Mouse (Mus musculus) embryonic facial prominence, embryonic 14.5 days (tissue): ENCODE measurements at regions not wholly inside any gene's neighbourhood (a gene's known extent, or its start where the extent isn't known, plus 50 kb on each side); places are given as distances from the start of the nearest gene placed in this dataset.
"Not testable (repeated sequence)": the region's sequence is repeated elsewhere in the genome, so short reads cannot be mapped to it uniquely, and the experiment has no call there.

Experiments used
- ATAC-seq: fragments of 200-750 bp; cut with Nextera tagmentation; 2 replicates; pipeline ENCODE4 v1.8.0; 2017; ENCODE audit warnings: low read depth, moderate number of reproducible peaks, moderate TSS enrichment
- DNase-seq: peaks from one replicate; pipeline ENCODE4 v3.0.0-alpha.2; 2015; ENCODE audit warnings: low spot score
- H3K27ac ChIP-seq: fragments of 300-500 bp; sonication (generic); replicated peaks from 2 replicates; pipeline ENCODE4 v1.5.1; 2014; ENCODE audit warnings: low read depth, mild to moderate bottlenecking, low read length, moderate library complexity
- H3K27me3 ChIP-seq: fragments of 300-500 bp; sonication (generic); replicated peaks from 2 replicates; pipeline ENCODE4 v1.6.1; 2014; ENCODE audit warnings: low read length; ENCODE audit not compliant: control insufficient read depth, insufficient read depth
- H3K36me3 ChIP-seq: fragments of 300-500 bp; sonication (generic); 2 replicates; pipeline ENCODE4 v1.6.1; 2014; ENCODE audit warnings: low read length, mixed read lengths; ENCODE audit not compliant: control insufficient read depth, insufficient read depth
- H3K4me1 ChIP-seq: fragments of 300-500 bp; sonication (generic); 2 replicates; pipeline ENCODE4 v1.6.1; 2014; ENCODE audit warnings: antibody characterized with exemption, low read length; ENCODE audit not compliant: control insufficient read depth, insufficient read depth
- H3K4me2 ChIP-seq: fragments of 300-500 bp; sonication (generic); 2 replicates; pipeline ENCODE4 v1.6.1; 2014; ENCODE audit warnings: low read depth, mild to moderate bottlenecking, low read length, moderate library complexity, mixed read lengths
- H3K4me3 ChIP-seq: fragments of 300-500 bp; sonication (generic); 2 replicates; pipeline ENCODE4 v1.5.1; 2014; ENCODE audit warnings: low read depth, mild to moderate bottlenecking, low read length
- H3K9ac ChIP-seq: fragments of 300-500 bp; sonication (generic); 2 replicates; pipeline ENCODE4 v1.6.1; 2014; ENCODE audit warnings: low read depth, mild to moderate bottlenecking, low read length, moderate library complexity, mixed read lengths
- H3K9me3 ChIP-seq: fragments of 300-500 bp; sonication (generic); 2 replicates; pipeline ENCODE4 v1.6.1; 2016; ENCODE audit warnings: low read length; ENCODE audit not compliant: control insufficient read depth
- WGBS: fragments of 180-500 bp; shearing (Covaris S2); extraction: QIAGEN DNeasy Blood & Tissue Kit; methylation state at CpG from one replicate; pipeline ENCODE4 v1.1.7; 2014; 5-methylcytosine and 5-hydroxymethylcytosine counted together

GRCm38 (mm10) chr11:24317989-24318735 is 240.3 kb downstream of the Bcl11a start:
- no peaks in the 10 kb centered on the region for H3K9me3 ChIP-seq
- DNase-seq (no peak), ATAC-seq (no peak; the same call in 1 of the 2 replicates)
- H3K27ac ChIP-seq, result no peak overlapping the region
- H3K9ac ChIP-seq, result no peak overlapping the region
- H3K27me3 ChIP-seq, result no peaks in the 10 kb centered on the region
- H3K36me3 ChIP-seq, result no peaks in the 10 kb centered on the region
- H3K4me1 ChIP-seq, result peaks cover 3% of the 10 kb centered on the region; the same call in 1 of the 2 replicates
- H3K4me3 ChIP-seq, result no peak overlapping the region
- no peak overlapping the region for H3K4me2 ChIP-seq
- WGBS, result 76% methylated on average over 2 of the region's 2 CpGs

GRCm38 (mm10) chr11:24319222-24319621 is 241.4 kb downstream of the Bcl11a start:
- no peak for ATAC-seq
- H3K4me3 ChIP-seq, result no peak overlapping the region
- H3K9ac ChIP-seq, result no peak overlapping the region
- DNase-seq, result no peak
- 85% methylated on average over 3 of the region's 3 CpGs for WGBS
- H3K27me3 ChIP-seq, result no peaks in the 10 kb centered on the region
- no peak overlapping the region for H3K4me2 ChIP-seq
- H3K27ac ChIP-seq, result no peak overlapping the region
- no peaks in the 10 kb centered on the region; the same call in 1 of the 2 replicates for H3K4me1 ChIP-seq
- H3K9me3 ChIP-seq, result no peaks in the 10 kb centered on the region
- H3K36me3 ChIP-seq, result no peaks in the 10 kb centered on the region

GRCm38 (mm10) chr11:24322412-24322811 is 244.6 kb downstream of the Bcl11a start:
- not testable (repeated sequence) for H3K9ac ChIP-seq, H3K27me3 ChIP-seq, H3K4me1 ChIP-seq, ATAC-seq, H3K9me3 ChIP-seq, DNase-seq, H3K36me3 ChIP-seq, H3K27ac ChIP-seq, H3K4me3 ChIP-seq, H3K4me2 ChIP-seq
- WGBS, result 94% methylated on average over 5 of the region's 5 CpGs

- 56% methylated on average over 4 of the region's 4 CpGs for WGBS
- no peaks in the 10 kb centered on the region for H3K9me3 ChIP-seq
- H3K9ac ChIP-seq, result no peak overlapping the region
- no peak overlapping the region for H3K27ac ChIP-seq
- H3K4me2 ChIP-seq, result no peak overlapping the region
- H3K4me1 ChIP-seq, result no peaks in the 10 kb centered on the region
- DNase-seq, result no peak
- no peak for ATAC-seq
- no peak overlapping the region for H3K4me3 ChIP-seq
- H3K27me3 ChIP-seq, result no peaks in the 10 kb centered on the region
- no peaks in the 10 kb centered on the region for H3K36me3 ChIP-seq
Observed at GRCm38 (mm10) chr11:24328481-24328880, 250.6 kb downstream of the Bcl11a start.

GRCm38 (mm10) chr11:24330366-24331124 is 252.7 kb downstream of the Bcl11a start:
- Histone ChIP-seq H3K27me3 (no peaks in the 10 kb centered on the region), H3K9ac (no peak overlapping the region), H3K4me2 (no peak overlapping the region), H3K9me3 (no peaks in the 10 kb centered on the region), H3K27ac (no peak overlapping the region), H3K4me3 (no peak overlapping the region), H3K36me3 (no peaks in the 10 kb centered on the region), H3K4me1 (no peaks in the 10 kb centered on the region)
- no peak for DNase-seq
- ATAC-seq, result no peak
- WGBS, result 67% methylated on average over 10 of the region's 10 CpGs

- Histone ChIP-seq H3K27ac (no peak overlapping the region), H3K4me1 (no peaks in the 10 kb centered on the region), H3K4me2 (no peak overlapping the region), H3K4me3 (no peak overlapping the region), H3K36me3 (no peaks in the 10 kb centered on the region), H3K27me3 (no peaks in the 10 kb centered on the region), H3K9me3 (no peaks in the 10 kb centered on the region), H3K9ac (no peak overlapping the region)
- WGBS, result 80% methylated on average over 3 of the region's 3 CpGs
- ATAC-seq (no peak), DNase-seq (no peak)
Observed at GRCm38 (mm10) chr11:24332241-24332640, 254.4 kb downstream of the Bcl11a start.

GRCm38 (mm10) chr11:24333111-24333510 is 255.3 kb downstream of the Bcl11a start:
- Histone ChIP-seq H3K9me3 (no peaks in the 10 kb centered on the region), H3K27ac (no peak overlapping the region), H3K4me2 (no peak overlapping the region), H3K4me3 (no peak overlapping the region), H3K4me1 (no peaks in the 10 kb centered on the region), H3K36me3 (no peaks in the 10 kb centered on the region), H3K9ac (no peak overlapping the region), H3K27me3 (no peaks in the 10 kb centered on the region)
- DNase-seq (no peak), ATAC-seq (no peak)
- 91% methylated on average over 6 of the region's 6 CpGs for WGBS

GRCm38 (mm10) chr11:24335256-24335655 is 257.4 kb downstream of the Bcl11a start:
- H3K9ac ChIP-seq, result no peak overlapping the region
- 86% methylated on average over 4 of the region's 4 CpGs for whole genome bisulfite sequencing
- no peaks in the 10 kb centered on the region for H3K9me3 ChIP-seq
- H3K4me1 ChIP-seq, result no peaks in the 10 kb centered on the region
- H3K36me3 ChIP-seq, result no peaks in the 10 kb centered on the region
- no peaks in the 10 kb centered on the region for H3K27me3 ChIP-seq
- H3K4me3 ChIP-seq, result no peak overlapping the region
- no peak overlapping the region for H3K4me2 ChIP-seq
- DNase-seq (no peak), ATAC-seq (no peak)
- H3K27ac ChIP-seq, result no peak overlapping the region
